Mouse (Mus musculus): ENCODE data around the gene Pacs1. TPM values are rescaled to one million over a fixed set of nuclear protein-coding genes. Genes with fewer than 3 reads are reported as not detected.
A peak's percentile ranks its signal among the peaks of the same experiment; 100 is the strongest.

Gene Pacs1
- total and polyA plus RNA-seq, 2 experiments from 2014 or later = 7.4 to 11.3 TPM

DNA sequence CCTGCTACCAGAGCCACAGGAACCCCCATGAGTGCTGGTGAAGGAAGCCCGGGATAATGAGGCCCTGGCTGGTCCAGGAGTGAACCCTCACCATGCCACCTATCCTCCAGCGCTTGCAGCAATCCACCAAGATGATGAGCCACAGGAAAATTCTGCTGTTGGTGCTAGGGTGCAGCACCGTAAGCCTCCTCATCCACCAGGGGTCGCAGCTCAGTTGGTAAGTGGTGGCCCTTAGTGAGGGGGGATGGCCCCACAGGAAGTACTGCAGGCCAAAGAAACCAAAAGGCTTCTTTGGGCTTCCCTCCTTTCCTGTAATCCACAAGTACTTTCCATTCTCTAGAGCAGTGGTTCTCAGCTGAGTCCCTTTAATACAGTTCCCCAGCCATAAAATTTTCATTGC is 29.5 kb upstream of the Pacs1 start:
- H3K27me3 ChIP-seq (ENCODE audit: control insufficient read depth, insufficient read depth, low read length) = no peaks in the 10 kb centered on the region
- H3K27ac ChIP-seq (ENCODE audit: low read depth) = no peak overlapping the region
- DNase-seq (ENCODE audit: low spot score) = peak; percentile 66
- no peaks in the 10 kb centered on the region for H3K9me3 ChIP-seq (replicated peaks; ENCODE audit: control insufficient read depth, low read length)
- no peak overlapping the region for H3K9ac ChIP-seq (replicated peaks; ENCODE audit: low read depth, low read length)
- no peak for TF ChIP-seq EP300 (IDR thresholded peaks at IDR 0.05; ENCODE audit: low read depth)
- TF ChIP-seq CTCF (IDR thresholded peaks at IDR 0.05; ENCODE audit: low read depth) = peak; percentile 74
- ATAC-seq (ENCODE audit: insufficient read depth, low read depth) = peak; percentile 38; the same call in 1 of the 2 replicates
- H3K4me3 ChIP-seq (ENCODE audit: low read depth, low read length) = no peak overlapping the region
- 12% methylated on average over 4 of the region's 4 CpGs for WGBS
- no peaks in the 10 kb centered on the region for H3K36me3 ChIP-seq (replicated peaks; ENCODE audit: control insufficient read depth, insufficient read depth, low read length)
- no peak overlapping the region for H3K4me2 ChIP-seq (ENCODE audit: low read depth, low read length)
- peaks cover 13% of the 10 kb centered on the region for H3K4me1 ChIP-seq (ENCODE audit: control insufficient read depth, insufficient read depth)

DNA sequence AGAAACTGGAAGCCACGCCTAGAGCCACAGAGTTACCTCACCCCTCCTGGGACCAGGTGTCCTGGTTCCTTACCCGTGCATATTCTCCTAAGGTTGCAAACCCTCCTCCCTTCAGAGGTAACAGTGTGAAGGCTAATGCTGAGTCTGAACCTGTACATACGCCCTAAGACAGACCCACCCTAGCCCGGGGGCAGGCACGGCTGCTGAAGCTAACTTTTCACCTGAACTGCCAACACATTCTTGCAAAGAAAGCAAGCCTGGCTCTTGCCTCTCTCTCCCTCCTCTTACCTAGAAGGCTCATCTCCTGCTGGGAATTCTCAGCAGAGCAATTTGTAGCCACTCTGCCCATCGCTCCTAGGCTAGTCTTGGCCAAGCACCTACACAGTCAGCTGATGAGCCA is 27.7 kb upstream of the Pacs1 start:
- no peak for TF ChIP-seq EP300 (IDR thresholded peaks at IDR 0.05; ENCODE audit: low read depth)
- no peak for TF ChIP-seq CTCF (IDR thresholded peaks at IDR 0.05; ENCODE audit: low read depth)
- Histone ChIP-seq H3K9ac (replicated peaks; ENCODE audit: low read depth, low read length) (no peak overlapping the region), H3K27me3 (ENCODE audit: control insufficient read depth, insufficient read depth, low read length) (no peaks in the 10 kb centered on the region), H3K36me3 (replicated peaks; ENCODE audit: control insufficient read depth, insufficient read depth, low read length) (no peaks in the 10 kb centered on the region), H3K4me3 (ENCODE audit: low read depth, low read length) (no peak overlapping the region), H3K4me1 (ENCODE audit: control insufficient read depth, insufficient read depth) (peaks cover 17% of the 10 kb centered on the region), H3K9me3 (replicated peaks; ENCODE audit: control insufficient read depth, low read length) (no peaks in the 10 kb centered on the region), H3K27ac (ENCODE audit: low read depth) (no peak overlapping the region), H3K4me2 (ENCODE audit: low read depth, low read length) (no peak overlapping the region)
- ATAC-seq (ENCODE audit: insufficient read depth, low read depth) = no peak
- no peak for DNase-seq (ENCODE audit: low spot score)
- 80% methylated on average over 6 of the region's 6 CpGs for WGBS

DNA sequence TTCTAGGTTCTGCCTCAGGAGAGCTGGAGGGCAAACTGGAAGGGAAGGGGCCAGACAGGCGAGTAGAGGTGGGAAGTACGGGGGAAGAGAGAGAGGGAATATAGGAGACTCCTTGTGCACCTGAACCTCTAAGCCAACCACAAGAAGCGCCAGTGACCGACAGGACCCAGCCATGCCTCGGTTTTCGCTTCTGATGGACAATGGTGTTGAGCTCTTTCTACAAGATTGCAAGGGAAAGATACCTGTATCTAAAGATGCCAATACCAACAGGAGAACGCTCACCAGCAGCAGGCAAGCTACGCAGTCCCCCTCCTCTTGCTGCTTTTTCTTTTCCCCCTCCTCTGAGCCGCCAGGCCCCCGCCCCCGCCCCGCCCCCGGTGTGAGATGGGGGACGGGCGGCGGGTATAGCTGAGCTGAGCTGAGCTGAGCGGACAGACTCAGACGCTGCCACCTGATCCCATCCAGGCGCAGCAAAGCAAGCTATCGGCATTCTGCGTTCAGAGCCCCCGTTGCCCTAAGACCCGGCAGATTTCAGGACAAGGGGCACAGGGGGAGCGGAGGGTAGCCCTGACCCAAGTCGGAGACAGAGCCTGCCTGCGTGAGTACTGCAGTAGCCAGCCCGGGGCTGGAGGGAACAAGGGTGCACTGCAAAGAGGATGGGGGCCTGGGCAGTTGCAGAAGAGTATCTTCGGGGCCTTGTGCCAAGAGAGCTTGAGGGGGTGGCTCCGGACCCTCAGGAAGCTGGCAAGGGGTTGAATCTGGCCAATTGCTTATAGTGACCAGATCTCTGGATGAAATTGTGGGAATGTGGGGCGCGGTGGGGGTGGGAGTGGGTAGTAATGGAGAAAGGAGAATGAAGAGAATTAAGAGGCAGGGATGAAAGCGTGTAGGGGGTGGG is 25.2 kb upstream of the Pacs1 start, which contains the start of gene Gal3st3:
Gal3st3 (plus strand) TSS at position 429 of the 898 bp plus-strand sequence.
- DNase-seq (ENCODE audit: low spot score) (no peak), ATAC-seq (ENCODE audit: insufficient read depth, low read depth) (no peak)
- Histone ChIP-seq H3K4me1 (ENCODE audit: control insufficient read depth, insufficient read depth) (peaks cover 30% of the 10 kb centered on the region), H3K27me3 (ENCODE audit: control insufficient read depth, insufficient read depth, low read length) (no peaks in the 10 kb centered on the region), H3K9me3 (replicated peaks; ENCODE audit: control insufficient read depth, low read length) (no peaks in the 10 kb centered on the region), H3K4me3 (ENCODE audit: low read depth, low read length) (peak within 1 kb of the TSS; percentile 41), H3K4me2 (ENCODE audit: low read depth, low read length) (peak within 1 kb of the TSS; percentile 80), H3K9ac (replicated peaks; ENCODE audit: low read depth, low read length) (peak within 1 kb of the TSS; percentile 56), H3K27ac (ENCODE audit: low read depth) (no peak within 1 kb of the TSS), H3K36me3 (replicated peaks; ENCODE audit: control insufficient read depth, insufficient read depth, low read length) (peaks cover 8% of the 10 kb centered on the region)
- TF ChIP-seq EP300 (IDR thresholded peaks at IDR 0.05; ENCODE audit: low read depth) (no peak), CTCF (IDR thresholded peaks at IDR 0.05; ENCODE audit: low read depth) (no peak)
- WGBS = 9% methylated on average over 31 of the region's 32 CpGs

DNA sequence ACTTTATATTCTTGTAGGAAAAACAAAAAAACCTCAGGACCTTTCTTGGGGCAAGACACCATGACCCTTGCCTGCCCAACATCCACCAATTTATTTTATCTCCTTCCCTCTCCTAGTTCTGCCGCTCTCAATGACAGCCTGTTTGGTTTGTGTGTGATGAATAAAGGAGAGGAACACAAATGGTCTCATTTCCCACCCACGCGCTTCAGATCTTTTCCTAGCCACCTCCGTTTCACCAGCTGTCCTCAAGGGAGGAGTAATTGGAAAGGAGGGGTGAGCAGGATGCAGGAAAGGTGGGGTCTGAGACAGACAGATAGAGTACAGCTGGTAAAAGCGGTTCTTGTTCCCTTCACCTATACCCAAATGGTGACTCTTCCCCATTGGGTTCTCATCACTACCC is 23.7 kb upstream of the Pacs1 start:
- TF ChIP-seq EP300 (IDR thresholded peaks at IDR 0.05; ENCODE audit: low read depth) = no peak
- TF ChIP-seq CTCF (IDR thresholded peaks at IDR 0.05; ENCODE audit: low read depth) = no peak
- H3K4me3 ChIP-seq (ENCODE audit: low read depth, low read length) = no peak overlapping the region
- peaks cover 30% of the 10 kb centered on the region for H3K4me1 ChIP-seq (ENCODE audit: control insufficient read depth, insufficient read depth)
- H3K9me3 ChIP-seq (replicated peaks; ENCODE audit: control insufficient read depth, low read length) = no peaks in the 10 kb centered on the region
- 67% methylated on average over 5 of the region's 5 CpGs for whole genome bisulfite sequencing
- no peak for ATAC-seq (ENCODE audit: insufficient read depth, low read depth)
- peaks cover 22% of the 10 kb centered on the region for H3K36me3 ChIP-seq (replicated peaks; ENCODE audit: control insufficient read depth, insufficient read depth, low read length)
- no peak overlapping the region for H3K4me2 ChIP-seq (ENCODE audit: low read depth, low read length)
- no peak overlapping the region for H3K27ac ChIP-seq (ENCODE audit: low read depth)
- H3K27me3 ChIP-seq (ENCODE audit: control insufficient read depth, insufficient read depth, low read length) = no peaks in the 10 kb centered on the region
- no peak for DNase-seq (ENCODE audit: low spot score)
- H3K9ac ChIP-seq (replicated peaks; ENCODE audit: low read depth, low read length) = no peak overlapping the region

DNA sequence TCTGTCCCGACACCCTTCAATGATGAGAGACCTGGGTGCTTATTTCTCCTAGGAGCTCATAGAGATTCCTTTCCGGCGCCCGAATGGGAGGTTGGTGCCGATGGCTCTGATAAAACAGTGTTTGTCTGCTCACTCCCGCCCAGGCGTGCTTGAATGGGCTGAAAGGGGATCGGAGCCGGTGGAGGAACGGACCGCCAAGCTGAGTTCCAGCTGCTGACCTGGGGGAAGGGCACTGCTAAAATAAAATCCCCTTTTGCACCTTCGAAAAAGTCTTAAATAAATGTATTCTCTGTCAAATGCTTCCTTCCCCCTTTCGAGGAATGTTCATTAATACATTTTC is 22.8 kb upstream of the Pacs1 start:
- no peaks in the 10 kb centered on the region for H3K9me3 ChIP-seq (replicated peaks; ENCODE audit: control insufficient read depth, low read length)
- ATAC-seq (ENCODE audit: insufficient read depth, low read depth) (peak; percentile 24; the same call in 1 of the 2 replicates), DNase-seq (ENCODE audit: low spot score) (no peak)
- H3K9ac ChIP-seq (replicated peaks; ENCODE audit: low read depth, low read length) = peak overlapping the region; percentile 61
- peak overlapping the region; percentile 90 for H3K4me2 ChIP-seq (ENCODE audit: low read depth, low read length)
- peak overlapping the region; percentile 91 for H3K4me3 ChIP-seq (ENCODE audit: low read depth, low read length)
- H3K27me3 ChIP-seq (ENCODE audit: control insufficient read depth, insufficient read depth, low read length) = no peaks in the 10 kb centered on the region
- peak overlapping the region; percentile 89 for H3K27ac ChIP-seq (ENCODE audit: low read depth)
- peaks cover 30% of the 10 kb centered on the region for H3K4me1 ChIP-seq (ENCODE audit: control insufficient read depth, insufficient read depth)
- WGBS = 5% methylated on average over 13 of the region's 13 CpGs
- TF ChIP-seq CTCF (IDR thresholded peaks at IDR 0.05; ENCODE audit: low read depth) (no peak), EP300 (IDR thresholded peaks at IDR 0.05; ENCODE audit: low read depth) (peak; percentile 11; the same call in 1 of the 2 replicates)
- peaks cover 31% of the 10 kb centered on the region for H3K36me3 ChIP-seq (replicated peaks; ENCODE audit: control insufficient read depth, insufficient read depth, low read length)
